Mouse (Mus musculus): ENCODE results near the gene Glg1. TPM values are rescaled to one million over a fixed set of nuclear protein-coding genes. Genes with fewer than 3 reads are reported as not detected.
A peak's percentile ranks its signal among the peaks of the same experiment; 100 is the strongest.
"Not testable (repeated sequence)": the region's sequence is repeated elsewhere in the genome, so short reads cannot be mapped to it uniquely, and the experiment has no call there.

Gene Glg1
- total RNA-seq, 1 experiment from 2014 or later, result 55.1 TPM

DNA sequence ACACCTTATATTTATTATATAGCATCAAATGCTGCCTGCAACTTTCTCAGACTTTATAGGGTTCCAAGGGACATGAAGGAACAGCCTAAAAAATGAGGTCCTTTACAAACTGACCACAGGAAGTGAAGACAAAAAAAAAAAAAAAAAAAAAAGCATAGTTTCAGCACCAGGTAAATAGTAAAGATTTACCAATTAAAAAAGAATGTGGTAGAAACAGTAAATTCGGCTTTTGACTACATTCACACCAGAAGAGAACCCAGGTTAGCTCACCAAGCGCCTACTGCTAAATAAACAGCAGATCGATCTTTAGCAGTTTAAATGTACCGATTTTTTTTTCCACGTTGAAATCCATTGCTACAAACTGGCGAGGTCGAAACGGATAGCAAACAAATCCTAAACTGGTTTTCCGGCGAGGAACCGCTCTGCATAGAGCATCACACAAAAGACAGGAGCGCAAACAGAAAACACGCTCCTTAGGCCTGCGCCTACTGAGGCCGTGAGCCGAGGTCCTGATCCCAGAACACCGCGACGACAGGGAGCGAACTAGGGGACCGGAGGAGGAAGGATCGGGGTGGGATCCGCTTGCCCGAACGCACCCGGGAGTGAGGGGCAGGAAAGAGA lies 896 bp downstream of the Glg1 start:
- peak; percentile 7 for ATAC-seq (replicated peaks; ENCODE audit: low read depth, poor library complexity, severe bottlenecking)

DNA sequence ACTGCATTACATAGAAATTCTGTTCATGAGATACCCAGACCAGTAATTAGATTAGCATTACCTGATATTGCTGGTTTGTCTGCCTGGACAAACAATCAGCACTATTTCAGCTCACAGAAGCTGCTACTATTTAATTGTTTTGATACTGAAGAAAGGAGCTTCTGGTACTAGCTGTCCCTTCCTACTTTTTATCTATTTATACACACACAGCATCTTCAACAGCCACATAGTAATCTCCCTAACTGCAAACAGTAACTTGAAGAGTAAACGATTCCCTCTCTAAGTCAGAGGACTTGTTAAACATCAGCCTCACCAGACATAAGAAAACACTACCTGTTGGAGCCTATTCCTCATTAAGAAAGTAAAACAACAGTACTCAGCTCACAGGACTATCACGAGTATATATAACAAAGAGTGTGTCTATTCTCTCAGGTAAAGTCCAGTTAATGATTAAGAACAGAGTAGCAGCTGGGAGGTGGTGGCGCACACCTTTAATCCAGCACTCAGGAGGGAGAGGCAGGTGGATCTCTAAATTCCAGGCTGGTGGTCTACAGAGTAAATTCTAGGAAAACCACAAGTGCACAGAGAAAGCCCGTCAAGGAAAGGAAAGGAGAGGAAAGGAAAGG lies 6.4 kb downstream of the Glg1 start:
- no peak for ATAC-seq (replicated peaks; ENCODE audit: low read depth, poor library complexity, severe bottlenecking)

DNA sequence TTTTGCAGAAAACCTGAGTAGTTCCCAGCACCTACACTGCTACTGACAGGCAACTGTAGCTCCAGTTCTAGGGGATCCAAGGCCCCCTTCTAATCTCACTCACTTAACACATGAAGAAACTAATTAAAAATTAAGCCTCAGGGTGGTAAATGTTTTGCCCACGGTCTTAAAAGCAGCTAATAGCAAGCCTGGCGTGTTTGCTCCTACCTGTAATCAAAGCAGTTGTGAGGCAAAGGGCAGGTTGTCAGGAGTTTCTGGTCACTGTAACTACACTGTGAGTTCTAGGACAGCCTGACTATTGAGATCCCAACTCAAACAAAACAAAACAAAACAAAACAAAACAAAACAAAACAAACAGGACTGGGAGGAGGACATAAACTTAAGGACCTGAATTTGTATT lies 8.9 kb downstream of the Glg1 start:
- ATAC-seq (replicated peaks; ENCODE audit: low read depth, poor library complexity, severe bottlenecking), result no peak

DNA sequence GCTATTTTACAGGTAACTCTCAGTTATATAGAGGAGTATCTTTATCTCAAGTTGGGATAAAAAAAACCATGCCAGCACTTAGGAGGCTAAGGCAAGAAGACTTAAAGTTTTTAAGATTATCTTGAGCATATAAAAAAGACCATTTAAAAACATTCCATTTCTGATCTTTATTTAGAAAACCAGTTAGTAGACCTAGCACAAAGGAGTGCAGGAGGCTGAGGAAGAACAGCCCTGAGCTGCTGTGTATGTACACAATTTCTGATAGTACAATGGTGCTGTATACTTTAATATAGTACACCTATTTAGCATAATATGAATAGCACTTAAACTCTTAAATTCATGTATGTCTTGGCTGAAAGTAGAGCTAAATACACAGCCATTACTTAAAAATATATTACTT lies 10.9 kb downstream of the Glg1 start:
- ATAC-seq (replicated peaks; ENCODE audit: low read depth, poor library complexity, severe bottlenecking), result no peak

DNA sequence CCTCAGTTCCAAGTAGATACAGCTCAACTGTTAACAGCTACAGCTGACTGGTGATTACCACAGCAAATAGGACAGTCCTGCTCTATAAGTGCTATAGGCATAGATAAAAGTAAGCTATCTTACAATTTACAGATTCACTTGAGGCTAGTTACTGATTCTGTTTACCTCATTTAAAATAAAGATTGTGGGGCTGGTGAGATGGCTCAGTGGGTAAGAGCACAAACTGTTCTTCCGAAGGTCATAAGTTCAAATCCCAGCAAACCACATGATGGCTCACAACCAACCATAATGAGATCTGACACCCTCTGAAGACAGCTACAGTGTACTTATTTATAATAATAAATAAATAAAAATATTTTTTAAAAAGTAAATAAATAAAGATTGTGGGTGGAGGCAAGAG lies 12.2 kb downstream of the Glg1 start:
- ATAC-seq (replicated peaks; ENCODE audit: low read depth, poor library complexity, severe bottlenecking), result not testable (repeated sequence)

DNA sequence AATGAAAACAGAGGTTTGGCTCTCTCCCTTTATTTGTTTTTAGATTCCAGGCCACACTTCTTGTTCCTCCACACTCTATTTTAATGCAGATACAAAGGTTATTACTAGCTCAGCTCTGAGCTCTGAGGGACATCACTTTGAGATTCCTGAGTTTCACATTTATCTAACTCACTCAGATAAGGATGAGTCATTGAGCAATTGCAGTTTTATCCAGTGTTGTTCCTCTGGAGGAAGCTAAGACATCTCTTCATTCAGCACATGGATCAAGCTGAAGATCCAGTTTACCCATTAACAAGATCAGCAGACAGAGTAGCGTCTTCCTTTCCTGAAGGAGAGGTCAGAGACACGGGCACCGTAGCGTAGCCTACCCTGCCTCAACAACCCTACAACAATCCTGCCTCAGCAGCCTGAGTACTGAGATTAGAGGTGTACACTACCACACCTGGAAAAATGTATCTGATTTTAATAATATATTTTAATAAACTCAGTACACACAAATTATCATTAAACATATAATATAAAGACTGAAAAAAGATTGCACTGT lies 12.7 kb downstream of the Glg1 start:
- no peak for ATAC-seq (replicated peaks; ENCODE audit: low read depth, poor library complexity, severe bottlenecking)

DNA sequence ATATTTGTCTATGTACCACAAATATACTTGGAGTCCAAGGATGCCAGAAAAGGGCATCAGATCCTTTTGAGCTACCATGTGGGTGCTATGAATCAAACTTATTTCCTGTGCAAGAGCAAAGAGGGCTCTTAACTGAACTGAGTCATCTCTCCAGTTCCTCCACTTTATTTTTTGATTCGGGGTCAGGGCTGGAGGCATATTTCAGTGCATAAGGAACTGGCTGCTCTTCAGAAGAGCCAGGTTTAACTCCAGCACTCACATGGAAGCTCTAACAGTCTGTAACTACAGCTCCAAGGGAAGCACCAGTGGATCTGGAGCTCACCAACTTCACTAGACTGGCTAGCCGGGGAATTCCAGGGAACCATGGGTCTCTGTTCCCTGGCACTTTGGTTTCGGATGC lies 21.7 kb downstream of the Glg1 start:
- ATAC-seq (replicated peaks; ENCODE audit: low read depth, poor library complexity, severe bottlenecking), result no peak

DNA sequence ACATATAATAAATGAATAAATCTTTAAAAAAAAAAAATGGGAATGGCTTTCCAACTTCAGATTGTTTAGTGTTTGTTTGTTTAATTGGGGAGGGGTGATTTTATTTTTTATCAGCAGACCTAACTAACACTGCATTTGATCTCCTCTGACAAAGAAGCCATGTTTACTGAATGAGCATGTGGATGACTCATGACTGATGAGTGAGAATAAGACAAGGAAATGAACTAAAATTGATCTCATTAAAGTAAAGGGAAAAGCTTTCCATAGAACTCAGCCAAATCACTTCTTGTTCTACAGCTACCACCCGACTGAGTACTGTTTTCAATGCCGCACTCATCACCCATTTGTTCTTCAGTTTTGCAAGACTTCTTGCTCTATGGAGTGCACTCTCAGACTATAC lies 25.3 kb downstream of the Glg1 start:
- no peak for ATAC-seq (replicated peaks; ENCODE audit: low read depth, poor library complexity, severe bottlenecking)

DNA sequence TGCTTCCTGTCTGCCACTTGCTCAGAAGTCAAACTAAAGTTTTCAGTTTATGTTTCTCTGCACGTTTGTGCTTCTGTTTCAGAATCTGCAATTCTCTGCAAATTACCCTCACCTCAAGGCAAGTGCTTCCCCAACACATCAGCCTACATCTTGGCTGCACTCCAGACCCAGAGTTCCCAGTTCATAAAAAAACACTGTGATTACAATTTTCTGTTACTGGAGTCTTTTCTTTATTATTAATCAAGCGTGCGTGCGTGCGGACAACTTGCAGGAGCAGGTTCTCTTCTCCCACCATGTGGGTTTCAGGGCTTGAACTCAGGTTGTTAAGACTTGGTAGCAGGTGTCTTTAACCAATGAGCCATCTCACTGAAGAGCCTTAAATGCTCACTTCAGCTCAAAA lies 34.9 kb downstream of the Glg1 start:
- ATAC-seq (replicated peaks; ENCODE audit: low read depth, poor library complexity, severe bottlenecking), result no peak

DNA sequence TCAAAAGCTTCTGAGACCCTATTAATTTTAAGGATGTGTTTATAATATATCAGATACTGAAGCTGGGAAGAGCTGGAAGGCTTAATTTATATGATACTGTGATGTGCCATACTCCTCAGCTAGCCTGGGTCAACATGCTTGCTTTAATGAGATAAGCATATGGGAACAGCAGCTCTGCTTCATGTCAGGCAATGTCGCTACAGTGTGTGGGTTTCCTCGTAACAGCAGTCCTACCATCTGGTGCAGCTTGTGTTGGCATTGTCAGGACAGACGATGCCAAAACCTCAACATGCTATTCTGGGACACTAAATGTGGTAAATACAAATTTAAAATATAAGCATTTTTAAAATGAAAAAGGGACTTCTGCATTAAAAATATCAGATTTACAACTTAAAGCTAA lies 40.9 kb downstream of the Glg1 start:
- peak; percentile 69; the same call in 1 of the 2 replicates for ATAC-seq (replicated peaks; ENCODE audit: low read depth, poor library complexity, severe bottlenecking)

DNA sequence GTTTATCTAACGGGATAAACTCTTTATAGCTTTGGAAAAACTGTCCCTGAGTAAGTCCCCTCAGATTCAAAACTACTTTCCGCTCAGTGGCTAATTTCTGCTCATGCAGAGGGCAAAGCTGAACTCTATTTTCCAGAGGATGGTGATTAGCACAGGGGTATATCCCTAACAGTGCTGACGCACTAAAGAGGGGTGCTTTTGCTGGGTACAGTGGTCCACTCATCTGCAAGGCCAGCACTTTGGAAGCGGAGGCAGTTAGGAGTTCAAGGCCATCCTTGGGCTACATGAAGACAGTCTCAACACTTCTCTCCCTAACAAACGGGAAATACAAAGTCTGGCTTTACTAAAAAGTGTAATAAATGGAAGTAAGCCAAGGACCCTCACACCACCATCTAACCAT lies 45.6 kb downstream of the Glg1 start:
- ATAC-seq (replicated peaks; ENCODE audit: low read depth, poor library complexity, severe bottlenecking), result no peak

DNA sequence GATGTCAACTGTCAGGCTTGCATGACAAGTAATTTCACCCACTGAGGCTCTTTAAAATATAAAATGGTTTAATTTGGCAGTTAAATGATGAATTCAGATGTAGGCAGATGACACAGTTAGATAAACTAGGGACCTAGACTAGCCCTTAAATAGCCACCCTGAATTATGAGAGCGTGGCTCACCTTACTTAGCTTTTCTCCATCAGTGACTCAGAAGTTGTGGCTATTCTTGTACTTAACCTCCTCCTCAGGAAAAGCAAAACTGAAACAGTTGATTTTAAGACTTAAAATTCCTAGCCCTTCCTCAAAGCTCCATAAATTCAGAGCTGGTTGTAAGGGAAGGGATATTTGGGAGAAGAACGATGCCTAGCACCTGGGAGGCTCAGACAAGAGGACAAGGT lies 47.8 kb downstream of the Glg1 start:
- no peak for ATAC-seq (replicated peaks; ENCODE audit: low read depth, poor library complexity, severe bottlenecking)

DNA sequence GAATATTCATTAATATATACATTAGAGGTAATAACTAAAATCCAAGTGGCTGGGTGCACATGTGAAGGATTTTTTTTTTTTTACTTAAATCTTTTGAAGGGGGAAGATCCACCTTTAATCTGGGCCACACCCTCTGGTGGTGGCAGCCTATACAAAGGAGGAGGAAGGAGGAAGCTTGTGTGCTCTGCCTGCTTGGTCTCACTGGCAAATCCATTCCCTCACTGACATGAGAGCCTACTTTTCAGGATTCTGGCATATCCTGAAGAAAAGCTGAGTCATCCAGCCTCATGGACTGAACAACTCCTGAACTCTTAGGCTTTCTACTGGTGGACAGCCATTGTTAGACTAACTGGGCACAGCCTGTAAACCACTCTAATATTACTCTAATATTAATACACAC lies 49.1 kb downstream of the Glg1 start:
- ATAC-seq (replicated peaks; ENCODE audit: low read depth, poor library complexity, severe bottlenecking), result no peak

DNA sequence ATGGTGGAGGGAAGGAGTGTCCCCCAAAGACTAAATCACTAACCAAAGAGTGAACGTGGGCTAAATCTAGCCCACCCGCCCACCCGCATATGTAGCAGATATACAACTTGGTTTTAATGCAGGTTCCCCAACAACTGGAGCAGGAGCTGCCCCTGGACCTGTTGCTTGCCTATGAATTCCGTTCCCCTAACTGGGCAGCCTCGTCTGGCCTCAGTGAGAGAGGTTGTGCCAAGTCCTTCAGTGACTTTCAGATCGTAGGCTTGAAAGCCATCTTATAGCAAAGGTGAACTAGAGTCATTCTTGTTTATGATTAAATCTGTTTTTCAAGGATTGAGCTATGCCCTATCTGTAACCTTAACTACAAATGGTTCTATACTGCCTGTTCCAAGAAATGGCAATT lies 52.7 kb downstream of the Glg1 start:
- no peak for ATAC-seq (replicated peaks; ENCODE audit: low read depth, poor library complexity, severe bottlenecking)

DNA sequence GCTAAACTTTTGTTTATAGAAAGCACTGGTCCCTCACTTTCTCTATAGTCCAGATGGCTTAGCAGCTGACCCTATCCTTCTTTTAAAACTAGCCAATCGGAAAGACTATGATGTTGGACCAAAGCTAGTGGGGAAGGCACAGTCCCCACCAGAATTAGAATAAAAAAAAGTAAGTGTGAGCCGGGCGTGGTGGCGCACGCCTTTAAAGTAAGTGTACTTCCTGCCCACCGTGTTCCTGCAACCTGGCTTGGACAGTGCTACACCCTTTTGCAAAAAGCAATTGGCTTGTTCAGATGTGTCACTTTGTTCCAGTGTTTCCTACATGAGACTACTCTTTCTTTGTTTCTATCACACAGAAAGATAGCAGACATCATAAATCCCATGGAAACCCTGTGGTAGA lies 54.0 kb downstream of the Glg1 start:
- no peak for ATAC-seq (replicated peaks; ENCODE audit: low read depth, poor library complexity, severe bottlenecking)

DNA sequence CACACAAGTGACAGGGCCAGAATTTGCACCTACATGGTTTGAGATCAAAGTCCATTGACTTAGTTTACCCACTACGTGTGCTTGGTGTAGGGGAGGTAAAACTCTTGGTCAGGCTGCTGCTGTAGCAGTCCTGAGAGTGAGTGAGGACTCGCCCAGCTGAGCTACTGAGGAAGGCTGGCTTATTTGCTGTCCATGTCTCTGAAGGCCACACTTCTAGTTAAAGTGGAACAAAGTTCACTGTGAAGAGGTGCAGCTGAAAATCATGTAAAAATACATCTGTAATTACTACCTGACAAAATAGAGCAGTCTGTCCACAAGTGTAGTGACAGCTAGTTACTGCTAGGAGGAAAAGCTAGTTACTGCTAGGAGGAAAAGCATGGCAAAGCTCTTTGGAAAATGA lies 55.7 kb downstream of the Glg1 start:
- no peak for ATAC-seq (replicated peaks; ENCODE audit: low read depth, poor library complexity, severe bottlenecking)

DNA sequence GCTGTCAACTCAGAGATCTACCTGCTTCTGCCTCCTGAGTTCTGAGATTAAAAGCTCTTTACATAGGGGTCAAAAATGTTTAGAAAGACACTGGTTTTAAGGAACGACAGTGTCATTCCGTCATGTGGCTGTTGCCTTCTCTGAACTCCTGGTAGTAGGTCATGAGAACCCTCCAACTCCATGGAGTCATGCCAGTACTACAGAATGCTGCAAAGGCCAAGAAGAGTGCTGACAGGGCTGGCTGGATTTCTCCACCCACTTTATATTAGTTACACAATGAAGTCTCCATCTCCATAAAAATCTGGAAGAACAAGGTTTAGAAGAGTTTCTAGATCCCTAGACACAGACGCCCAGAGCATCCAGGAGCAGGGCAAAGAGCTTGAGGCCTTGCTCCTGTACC lies 61.0 kb downstream of the Glg1 start:
- ATAC-seq (replicated peaks; ENCODE audit: low read depth, poor library complexity, severe bottlenecking), result no peak

DNA sequence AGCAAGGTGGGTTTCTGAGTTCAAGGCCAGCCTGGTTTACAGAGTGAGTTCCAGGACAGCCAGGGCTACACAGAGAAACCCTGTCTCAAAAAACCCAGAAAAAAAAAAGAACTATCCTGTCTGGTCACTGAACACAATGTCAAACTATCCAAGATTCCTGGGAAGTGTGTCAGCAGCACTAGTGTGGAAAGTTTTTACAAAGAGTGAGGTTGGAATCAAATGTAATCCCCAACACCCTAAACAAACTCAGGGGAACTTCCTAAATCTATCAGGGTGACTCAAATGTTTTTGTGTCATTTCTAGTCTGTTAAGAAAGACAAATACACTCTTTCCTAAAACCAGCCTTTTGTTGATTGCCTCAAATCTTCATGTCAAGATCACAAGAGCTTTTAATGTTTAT lies 62.8 kb downstream of the Glg1 start:
- ATAC-seq (replicated peaks; ENCODE audit: low read depth, poor library complexity, severe bottlenecking), result no peak

DNA sequence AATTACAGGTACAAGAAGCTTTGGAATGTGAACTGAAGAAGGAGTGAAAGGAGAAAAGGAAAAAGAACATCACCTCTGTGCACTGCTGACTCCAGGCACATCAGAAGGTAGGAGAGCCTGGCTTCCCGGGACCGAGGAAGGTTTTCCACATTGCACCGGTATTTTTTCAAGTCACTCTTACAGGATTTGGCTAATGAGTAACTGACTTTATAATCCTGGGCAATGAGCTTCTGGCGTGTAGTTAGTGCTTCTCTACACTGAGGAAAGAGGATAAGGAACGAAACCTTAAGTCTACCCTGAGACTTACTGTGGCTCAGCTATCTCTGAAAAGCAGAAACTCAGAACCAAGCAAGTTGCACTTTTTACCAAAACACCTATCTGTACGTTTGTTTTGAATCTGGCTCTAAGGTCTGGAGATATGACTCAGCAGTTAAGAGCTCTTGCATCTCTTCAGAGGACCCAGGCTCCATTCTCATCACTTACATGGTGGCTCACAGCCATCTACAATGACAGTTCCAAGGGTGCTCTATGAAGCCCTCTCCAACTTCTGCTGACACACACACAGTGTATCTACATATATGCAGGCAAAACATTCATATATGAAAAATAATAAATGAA lies 70.3 kb downstream of the Glg1 start:
- ATAC-seq (replicated peaks; ENCODE audit: low read depth, poor library complexity, severe bottlenecking), result peak; percentile 36; the same call in 1 of the 2 replicates

DNA sequence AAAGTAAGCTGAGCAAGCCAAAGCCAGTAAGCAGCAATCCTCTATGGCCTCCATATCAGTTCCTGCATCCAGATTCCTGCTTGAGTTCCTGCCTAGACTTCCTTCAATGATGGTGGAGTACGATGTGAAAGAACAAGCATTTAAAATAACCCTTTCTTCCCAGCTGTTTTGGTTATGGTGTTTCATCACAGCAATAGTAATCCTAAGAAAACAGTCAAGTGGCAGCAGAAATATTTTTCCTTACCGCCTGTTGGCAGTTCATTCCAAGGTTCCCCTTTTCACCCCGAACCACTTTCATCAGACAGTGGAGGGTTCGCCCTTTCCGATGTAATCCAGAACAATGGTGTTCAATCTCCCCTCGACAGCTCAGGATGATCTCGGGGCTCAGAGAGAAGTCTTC lies 71.5 kb downstream of the Glg1 start:
- no peak for ATAC-seq (replicated peaks; ENCODE audit: low read depth, poor library complexity, severe bottlenecking)

DNA sequence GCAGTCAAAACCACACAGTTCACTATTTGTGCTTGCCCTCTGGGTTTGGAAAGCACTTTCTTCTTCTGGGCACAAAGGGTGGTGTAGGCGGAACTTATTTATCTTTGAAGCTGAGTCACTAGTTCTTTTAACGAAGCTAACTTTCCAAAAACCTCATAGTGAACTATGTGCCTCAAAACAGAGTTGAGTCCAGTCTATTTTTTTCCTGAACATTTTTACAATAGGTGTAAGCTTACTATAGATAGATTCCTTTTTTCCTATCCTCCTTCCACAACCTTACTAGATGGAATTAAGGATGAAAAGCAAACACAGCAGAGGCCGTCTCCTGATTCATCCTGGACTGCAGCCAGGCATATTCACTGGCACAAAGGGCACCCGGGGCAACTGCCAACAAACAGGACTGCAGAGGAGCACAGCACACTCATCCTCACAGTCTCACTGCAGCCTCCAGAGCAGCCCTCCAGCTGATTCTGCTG lies 73.5 kb downstream of the Glg1 start:
- ATAC-seq (replicated peaks; ENCODE audit: low read depth, poor library complexity, severe bottlenecking), result no peak

Measured in common myeloid progenitor, adult 5-6 weeks (primary cell).